Mouse (Mus musculus): ENCODE results near the gene Gm15093.
"Not testable (repeated sequence)": the region's sequence is repeated elsewhere in the genome, so short reads cannot be mapped to it uniquely, and the experiment has no call there.

The Gm15093 gene

DNA sequence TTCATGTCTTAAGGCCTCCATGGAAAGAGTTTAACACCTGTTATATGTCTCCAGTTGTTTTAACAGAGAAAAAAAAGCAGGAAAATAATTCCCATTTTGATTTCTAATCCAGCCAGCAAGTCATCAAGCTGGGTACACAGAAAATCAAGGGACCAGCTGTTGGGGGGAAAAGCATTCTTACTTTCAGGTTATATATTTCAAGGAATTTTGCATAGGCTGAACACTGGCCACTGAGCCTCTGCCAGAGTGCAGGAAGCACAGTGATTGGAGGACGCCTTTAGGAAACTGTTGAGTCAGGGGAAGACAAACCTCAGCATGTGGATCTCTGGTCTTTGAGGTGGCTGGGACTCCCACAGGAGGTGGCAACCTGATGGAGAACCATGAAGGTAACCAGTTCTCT, at the start of gene Gm15093:
Gene Gm15093 (plus strand): TSS at position 301 of the 400 bp plus-strand sequence.
- CTCF ChIA-PET, POLR2A ChIA-PET: not testable (repeated sequence)

All from embryonic stem cell, embryonic (primary cell).